Mouse (Mus musculus): Measurements from ENCODE around the gene Zfp13. TPM values are rescaled to one million over a fixed set of nuclear protein-coding genes. Genes with fewer than 3 reads are reported as not detected.
A peak's percentile ranks its signal among the peaks of the same experiment; 100 is the strongest.

The Zfp13 gene
- total and polyA plus RNA-seq, 3 experiments, result 0.08 to 0.38 TPM; not detected in 1

DNA sequence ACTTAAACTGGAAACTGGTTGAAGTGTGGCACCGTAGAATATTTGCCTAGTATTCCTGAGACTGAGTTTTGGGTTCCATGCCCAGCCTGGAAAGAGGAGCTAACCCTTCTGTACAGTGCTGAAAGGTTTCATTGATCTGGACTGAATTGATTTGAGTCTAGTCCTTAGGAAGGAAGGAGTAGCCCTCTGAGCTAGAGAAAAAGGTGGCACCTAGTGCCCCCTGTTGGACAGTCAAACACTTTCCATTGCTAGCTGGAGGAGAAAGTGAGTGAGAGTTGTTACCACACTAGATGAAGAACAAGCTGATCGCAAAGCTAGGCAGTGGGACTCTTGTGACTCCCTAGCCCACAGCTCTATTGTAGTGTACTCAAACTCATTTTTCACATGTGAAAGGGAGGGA lies 4.3 kb upstream of the Zfp13 start (continued):
- TF ChIP-seq ETS1 (IDR thresholded peaks at IDR 0.05; ENCODE audit: low read depth, low read length) (no peak), MAX (IDR thresholded peaks at IDR 0.05; ENCODE audit: low read length) (no peak), ZC3H11A (IDR thresholded peaks at IDR 0.05; ENCODE audit: low read depth, low read length) (peak; percentile 45; the same call in 1 of the 2 replicates), RAD21 (IDR thresholded peaks at IDR 0.05; ENCODE audit: low read depth, low read length) (peak; percentile 61), MAFK (IDR thresholded peaks at IDR 0.05; ENCODE audit: borderline replicate concordance, low read depth, low read length) (no peak)

DNA sequence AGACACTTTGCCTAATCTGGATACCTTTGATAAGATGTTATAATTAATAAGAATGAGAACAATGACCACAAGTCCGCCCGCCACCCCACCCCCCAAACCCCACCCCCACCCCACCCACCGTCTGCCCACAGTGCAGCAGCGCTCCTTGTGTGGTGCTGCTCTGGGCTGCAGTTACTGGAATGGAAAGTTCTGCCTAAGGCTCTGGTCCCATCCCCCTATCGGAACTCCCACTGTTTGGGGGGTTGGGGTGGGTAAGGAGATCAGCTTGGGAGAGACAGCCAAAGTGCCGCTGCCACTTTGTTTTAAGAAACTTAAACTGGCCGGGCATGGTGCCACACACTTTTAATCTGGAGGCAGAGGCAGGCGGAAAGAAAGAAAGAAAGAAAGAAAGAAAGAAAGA lies 3.8 kb upstream of the Zfp13 start:
- no peak for DNase-seq (ENCODE audit: low read depth, low spot score)
- Histone ChIP-seq H3K4me3 (ENCODE audit: control insufficient read depth in 1 of 2, insufficient read depth in 1 of 2, low read depth in 2 of 2, low read length in 2 of 2) (no peak overlapping the region), H3K27ac (ENCODE audit: control insufficient read depth, low read depth, low read length) (no peak overlapping the region), H3K9me3 (replicated peaks; ENCODE audit: insufficient read depth, low read length) (no peaks in the 10 kb centered on the region), H3K27me3 (ENCODE audit: control insufficient read depth in 1 of 2, insufficient read depth in 2 of 2, low read length in 2 of 2) (no peaks in the 10 kb centered on the region), H3K36me3 (ENCODE audit: control insufficient read depth in 1 of 2, insufficient read depth in 2 of 2, low read length in 2 of 2) (peaks cover 0 to 5% of the 10 kb centered on the region in 2 experiments; a peak in 2 of 4 replicates), H3K4me1 (ENCODE audit: control insufficient read depth in 1 of 2, insufficient read depth in 2 of 2, low read length in 2 of 2) (peaks cover 0 to 10% of the 10 kb centered on the region in 2 experiments; a peak in 2 of 4 replicates), H3K9ac (ENCODE audit: control insufficient read depth, low read depth, low read length, poor library complexity, severe bottlenecking) (no peak overlapping the region), H3K79me2 (ENCODE audit: control insufficient read depth, insufficient read depth, low read length, poor library complexity) (no peaks in the 10 kb centered on the region; the same call in 1 of the 2 replicates)
- TF ChIP-seq POLR2AphosphoS5 (IDR thresholded peaks at IDR 0.05; ENCODE audit: borderline replicate concordance, low read depth, low read length) (no peak), KAT2A (conservative IDR thresholded peaks at IDR 0.05; ENCODE audit: low read depth, low read length) (no peak), E2F4 (IDR thresholded peaks at IDR 0.05; ENCODE audit: borderline replicate concordance, low read depth, low read length) (no peak), NRF1 (IDR thresholded peaks at IDR 0.05; ENCODE audit: insufficient read depth, low read depth, low read length, poor library complexity, severe bottlenecking) (no peak), RAD21 (IDR thresholded peaks at IDR 0.05; ENCODE audit: low read depth, low read length) (no peak), SMC3 (IDR thresholded peaks at IDR 0.05; ENCODE audit: low read depth, low read length) (no peak), RCOR1 (IDR thresholded peaks at IDR 0.05; ENCODE audit: low read depth, low read length) (no peak), MEF2A (IDR thresholded peaks at IDR 0.05; ENCODE audit: extremely low read depth, insufficient replicate concordance, low read depth, low read length, poor library complexity, severe bottlenecking) (no peak), TCF12 (IDR thresholded peaks at IDR 0.05; ENCODE audit: low read depth, low read length) (no peak), MYC (IDR thresholded peaks at IDR 0.05; ENCODE audit: low read depth, low read length) (no peak), USF1 (IDR thresholded peaks at IDR 0.05; ENCODE audit: low read depth, low read length) (no peak), HCFC1 (IDR thresholded peaks at IDR 0.05; ENCODE audit: low read depth, low read length) (no peak), MAZ (IDR thresholded peaks at IDR 0.05; ENCODE audit: low read depth, low read length) (no peak), CTCF (IDR thresholded peaks at IDR 0.05 in 2 of 3, conservative IDR thresholded peaks at IDR 0.05 in 1 of 3; ENCODE audit: control insufficient read depth in 1 of 3, insufficient read depth in 1 of 3, low read depth in 2 of 3, low read length in 3 of 3, poor library complexity in 1 of 3, severe bottlenecking in 1 of 3) (no peak), JUND (IDR thresholded peaks at IDR 0.05; ENCODE audit: low read depth, low read length) (no peak), MYB (IDR thresholded peaks at IDR 0.05; ENCODE audit: low read depth, low read length) (no peak)

Data from MEL (cell line).